Mouse (Mus musculus): ENCODE measurements around the gene Gpr132.

- no peak for TF ChIP-seq CTCF (IDR thresholded peaks at IDR 0.05; ENCODE audit: extremely low read depth, insufficient read depth, insufficient read length, insufficient replicate concordance)
- no peak for TF ChIP-seq POLR2A (IDR thresholded peaks at IDR 0.05; ENCODE audit: low read depth, low read length)
Observed at GRCm38 (mm10) chr12:112908991-112909390, 41.0 kb upstream of the Gpr132 start.

Measured in spleen, adult 2 months (tissue).